Mouse (Mus musculus) activated CD4-positive, CD25-positive, alpha-beta regulatory T cell, adult 4 months (primary cell): ENCODE results near the gene Zfp119a. TPM values are rescaled to one million over a fixed set of nuclear protein-coding genes. Genes with fewer than 3 reads are reported as not detected.
"Not testable (repeated sequence)": the region's sequence is repeated elsewhere in the genome, so short reads cannot be mapped to it uniquely, and the experiment has no call there.

Experiments
- ATAC-seq: one replicate; pipeline ENCODE4 v1.8.0; 2017
- polyA plus RNA-seq, 2 experiments: library from polyadenylated mRNA; unstranded; fragments of 100-300 nt; shearing (Covaris generic); gene quantifications; one replicate each; pipeline ENCODE4 v1.2.1; 2017

Gene Zfp119a
- 10 to 100 TPM; 17.3 to 17.8 TPM for polyA plus RNA-seq

DNA sequence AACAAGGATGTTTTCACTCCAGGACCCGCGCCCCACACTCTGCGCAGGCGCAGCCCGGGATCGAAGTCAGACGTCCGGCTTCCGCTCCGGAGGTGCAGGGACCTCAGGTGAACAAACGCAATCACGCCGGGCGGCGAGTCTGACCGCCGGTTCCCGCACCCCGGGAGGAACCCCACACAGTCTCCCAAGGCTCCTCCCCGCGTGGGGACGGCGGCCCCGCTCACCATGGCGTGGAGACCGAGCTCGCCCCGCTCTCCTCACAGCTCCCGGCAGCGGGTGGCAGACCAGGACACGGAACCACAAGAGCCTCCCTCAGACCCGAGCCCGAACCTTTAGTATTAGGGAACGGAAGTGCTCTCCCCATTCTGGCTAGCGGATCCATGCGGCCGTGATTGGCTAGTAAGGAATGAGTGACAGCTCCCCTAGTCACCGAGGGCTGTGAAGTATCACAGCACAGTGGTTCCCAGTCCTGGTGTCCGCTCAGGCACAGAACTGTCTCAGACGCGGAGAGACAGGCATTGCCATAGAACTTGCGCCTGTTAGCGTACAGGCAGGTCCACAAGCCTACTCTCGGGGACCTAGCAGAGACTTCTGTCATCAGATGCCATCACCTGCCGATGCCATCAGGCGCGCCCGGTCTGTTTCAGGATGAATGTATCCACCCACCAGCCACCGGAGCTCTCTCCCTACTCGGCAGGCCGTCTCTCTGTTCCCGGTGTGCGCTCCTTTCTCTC is at the start of gene Zfp119a:
Gene Zfp119a, minus strand, starts transcription at position 295 of the 734 bp plus-strand sequence.
- ATAC-seq: peak; percentile 94

DNA sequence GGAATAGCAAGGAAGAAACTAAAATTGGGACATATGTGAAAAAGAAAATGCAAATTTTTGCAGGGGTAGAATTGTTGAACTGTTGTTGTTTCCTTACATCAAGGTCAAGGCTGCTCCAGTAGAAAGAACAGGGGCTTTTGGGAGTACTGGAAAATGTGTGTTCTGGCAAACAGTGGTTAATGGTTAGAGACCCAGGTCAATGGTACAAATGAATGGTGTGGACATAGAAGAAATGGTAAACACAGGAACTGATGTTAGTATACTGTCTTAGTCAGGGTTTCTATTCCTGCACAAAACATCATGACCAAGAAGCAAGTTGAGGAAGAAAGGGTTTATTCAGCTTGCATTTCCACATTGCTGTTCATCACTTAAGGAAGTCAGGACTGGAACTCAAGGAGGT is 27.9 kb upstream of the Zfp119a start:
- no peak for ATAC-seq

DNA sequence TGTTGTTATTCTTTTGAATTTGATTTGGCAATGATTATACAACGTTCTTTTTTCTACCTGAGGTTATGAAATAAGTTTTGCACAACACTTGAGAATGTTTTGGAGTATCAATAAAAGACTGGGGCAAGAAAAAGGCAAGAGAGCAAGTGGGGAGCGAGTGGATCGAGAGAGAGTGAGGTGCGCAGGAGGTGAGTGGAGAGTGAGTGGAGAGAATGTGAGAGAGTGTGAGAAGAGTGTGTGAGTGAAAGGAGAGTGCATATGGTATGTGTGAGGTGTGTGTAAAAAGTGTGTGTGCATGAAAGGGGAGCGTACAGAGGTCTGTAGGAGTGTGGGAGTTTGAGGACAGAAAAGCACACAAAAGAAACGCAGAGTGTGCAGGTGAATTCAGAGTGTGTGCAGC is 25.4 kb upstream of the Zfp119a start:
- no peak for ATAC-seq

DNA sequence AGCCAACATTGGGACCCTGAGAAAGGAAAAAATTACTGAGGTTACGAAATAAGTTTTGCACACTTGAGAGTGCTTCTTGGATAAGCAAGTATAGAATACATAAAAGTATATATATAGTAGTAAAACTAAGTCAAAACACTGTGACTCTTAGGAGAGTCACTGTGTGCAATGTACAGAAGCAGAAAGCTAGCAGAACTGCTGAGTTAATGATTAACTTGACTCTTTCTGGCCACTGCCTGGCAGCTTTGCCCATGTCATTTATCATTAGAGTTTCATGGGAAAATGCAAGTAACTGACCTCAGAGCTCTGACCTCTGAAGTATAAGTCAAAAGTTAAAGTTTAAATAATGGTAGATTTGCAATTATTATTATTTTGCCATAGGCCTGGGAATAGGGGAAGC is 25.0 kb upstream of the Zfp119a start:
- no peak for ATAC-seq

DNA sequence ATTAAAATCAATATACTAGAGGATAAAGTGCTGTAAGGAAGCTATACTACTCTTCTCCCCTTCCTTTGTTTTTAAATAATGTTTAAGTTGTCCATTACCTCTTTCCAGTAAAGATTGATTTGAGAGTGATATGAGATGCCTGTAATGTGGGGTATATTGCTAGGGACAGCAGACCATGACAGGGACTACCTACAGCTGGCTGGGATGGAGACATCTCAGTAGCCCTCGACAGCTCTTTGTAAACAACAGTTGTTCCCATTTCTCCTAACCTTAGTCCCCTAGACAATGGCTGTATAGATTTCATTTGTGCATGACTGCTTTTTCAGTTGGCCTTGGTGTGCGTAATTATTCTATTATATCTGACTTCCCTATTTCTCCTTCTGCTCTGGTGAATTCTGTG is 24.4 kb upstream of the Zfp119a start:
- ATAC-seq: no peak

DNA sequence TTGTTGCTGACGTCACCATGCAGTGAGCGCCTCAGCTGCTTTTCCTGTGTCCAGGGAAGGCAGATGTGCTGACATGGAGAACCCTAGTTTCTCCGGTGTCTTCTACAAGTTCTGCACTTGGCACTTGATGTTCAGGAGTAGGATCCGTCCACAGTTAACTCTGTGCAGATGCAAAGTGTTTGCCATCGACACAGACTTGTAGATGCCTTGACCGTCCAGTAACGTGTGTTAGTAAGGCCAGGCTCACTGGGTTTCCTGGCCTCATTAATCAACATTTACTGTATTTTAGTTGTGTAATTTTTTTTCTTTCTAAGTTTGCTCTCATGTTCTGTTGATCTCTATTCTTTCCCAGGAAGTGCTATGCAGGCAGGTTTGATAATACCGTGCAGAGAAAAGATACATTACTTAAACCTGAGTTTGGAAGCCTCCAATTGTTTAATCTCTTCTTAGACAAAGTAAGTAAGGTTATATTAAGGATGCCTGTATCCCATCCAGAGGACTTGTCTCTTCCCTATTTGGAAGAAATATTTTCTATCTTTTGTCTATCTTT is 13.8 kb upstream of the Zfp119a start:
- peak; percentile 4 for ATAC-seq

DNA sequence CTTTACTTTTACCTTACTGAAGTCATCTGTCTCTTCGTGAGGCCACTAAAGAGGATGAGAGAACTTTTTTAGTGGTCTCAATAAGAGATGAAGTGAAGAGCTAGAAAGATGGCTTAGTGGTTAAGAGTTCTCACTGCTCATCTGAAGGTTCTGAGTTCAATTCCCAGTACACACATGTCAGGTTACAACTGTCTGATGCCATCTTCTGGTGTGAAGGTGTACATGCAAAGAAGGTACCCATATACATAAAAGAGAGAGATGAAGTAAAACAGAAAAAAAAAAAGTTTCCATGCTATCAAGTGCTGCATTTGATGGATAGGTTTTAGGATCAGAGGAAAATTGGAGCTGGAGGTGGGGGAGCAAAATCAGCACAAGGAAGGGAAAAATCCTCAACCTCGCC is 6.2 kb upstream of the Zfp119a start:
- no peak for ATAC-seq

DNA sequence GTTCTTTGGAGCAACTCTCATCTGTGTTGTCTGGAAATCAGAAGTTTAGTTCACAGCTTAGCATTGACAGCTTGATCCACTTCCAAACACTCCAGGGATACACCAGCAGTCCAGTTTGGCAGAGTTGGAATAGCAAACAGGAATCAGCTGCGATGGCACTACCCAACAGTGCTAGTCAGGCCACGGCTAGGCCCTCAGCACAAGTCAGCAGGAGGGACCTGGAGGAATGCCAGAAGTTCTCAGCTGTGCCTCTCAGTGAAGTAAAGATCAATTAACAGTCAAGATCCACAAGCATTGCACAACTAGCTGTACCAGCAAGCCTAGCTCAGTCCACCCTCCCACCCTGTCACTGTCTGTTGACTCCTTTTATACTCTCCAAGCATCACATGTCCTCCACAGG is 4.9 kb upstream of the Zfp119a start:
- ATAC-seq: no peak

DNA sequence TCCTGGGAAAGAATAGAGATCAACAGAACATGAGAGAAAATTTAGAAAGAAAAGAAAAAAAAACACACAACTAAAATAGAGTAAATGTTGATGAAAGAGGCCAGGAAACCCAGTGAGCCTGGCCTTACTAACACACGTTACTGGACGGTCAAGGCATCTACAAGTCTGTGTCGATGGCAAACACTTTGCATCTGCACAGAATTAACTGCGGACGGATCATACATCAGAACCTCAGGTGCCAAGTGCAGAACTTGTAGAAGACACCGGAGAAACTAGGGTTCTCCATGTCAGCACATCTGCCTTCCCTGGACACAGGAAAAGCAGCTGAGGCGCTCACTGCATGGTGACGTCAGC is 471 bp downstream of the Zfp119a start:
- not testable (repeated sequence) for ATAC-seq

DNA sequence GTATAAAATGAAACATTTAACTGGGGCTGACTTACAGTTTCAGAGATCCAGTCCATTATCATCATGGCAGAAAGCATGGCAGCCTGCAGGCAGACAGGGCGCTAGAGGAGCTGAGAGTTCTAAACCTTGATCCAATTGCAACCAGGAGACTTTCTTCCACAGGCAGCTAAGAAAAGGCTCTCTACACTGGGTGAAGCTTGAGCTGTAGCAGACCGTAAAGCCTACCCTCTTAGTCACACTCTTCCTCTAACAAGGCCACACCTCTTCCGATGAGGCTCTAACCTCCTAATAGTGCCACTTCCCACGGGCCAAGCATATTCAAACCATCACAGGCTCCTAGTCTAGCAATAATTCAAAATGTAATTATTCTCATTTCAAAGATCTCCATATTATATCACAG is 1.5 kb downstream of the Zfp119a start:
- no peak for ATAC-seq

DNA sequence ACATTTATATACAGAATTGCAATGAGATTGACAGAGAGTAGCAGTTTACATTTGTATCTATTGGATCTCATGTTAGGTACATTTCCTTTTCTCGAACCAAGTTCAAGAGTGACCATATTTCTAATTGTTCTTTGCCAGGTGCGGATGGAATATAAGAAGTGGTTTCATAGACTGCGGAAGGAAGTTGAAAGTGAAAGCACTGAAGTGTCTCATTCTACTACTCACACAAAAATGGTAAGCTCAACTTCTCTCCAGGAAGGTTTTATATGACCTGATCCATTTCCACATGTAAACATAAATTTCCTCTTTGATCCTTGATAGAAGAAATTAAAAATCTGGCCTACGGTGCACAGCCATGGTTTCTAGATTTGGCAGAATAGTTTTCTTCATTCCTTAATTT is 35.7 kb downstream of the Zfp119a start:
- ATAC-seq: peak; percentile 54

DNA sequence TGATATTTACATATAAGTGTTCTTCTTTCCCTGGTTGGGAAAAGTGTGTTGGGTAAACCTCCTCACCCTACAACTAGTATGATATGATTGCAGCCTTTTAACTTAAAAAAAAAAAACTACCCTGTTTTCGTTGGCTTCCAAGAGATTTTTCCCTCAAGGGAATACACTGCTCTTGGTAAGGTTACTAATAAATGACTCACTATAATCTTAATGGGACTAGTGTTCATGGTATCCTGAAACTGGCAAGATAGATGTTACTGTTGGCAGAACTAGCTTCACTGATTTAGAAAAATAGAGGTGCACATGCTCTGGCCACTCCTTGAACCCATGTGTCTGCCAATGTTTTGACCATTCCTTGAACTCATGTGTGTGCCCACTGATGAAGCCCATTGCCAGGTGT is 57.2 kb downstream of the Zfp119a start:
- ATAC-seq: no peak

DNA sequence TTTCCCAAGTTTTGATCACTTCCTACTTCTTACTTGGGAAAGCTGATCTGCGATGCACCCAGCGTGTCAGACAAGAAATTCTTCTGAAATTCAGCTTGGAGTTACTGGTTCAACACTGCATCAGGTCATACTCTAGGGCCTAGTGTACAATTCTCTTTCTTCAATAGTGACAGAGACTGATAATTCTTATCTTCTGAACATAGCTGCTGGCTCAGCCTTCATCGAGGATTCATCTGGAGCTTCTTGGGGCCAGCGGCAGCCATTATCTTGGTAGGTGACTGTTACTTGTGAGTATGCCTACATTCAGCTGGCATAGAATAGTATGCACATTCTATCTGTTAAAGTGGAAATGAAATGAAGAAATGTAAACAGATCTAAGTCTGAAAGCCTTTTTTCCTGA is 61.9 kb downstream of the Zfp119a start:
- ATAC-seq: no peak

Other genes starting within 250 kb of the Zfp119a start
- 10 to 100 TPM; 14.0 to 17.5 TPM for gene Pot1b, start 166.3 kb downstream of the Zfp119a start, polyA plus RNA-seq
- gene Adgre4, start 128.9 kb downstream of the Zfp119a start, polyA plus RNA-seq: under 1 TPM in 1 of 2 experiments, not detected in 1; 0.38 TPM
- 10 to 100 TPM; 28.5 to 36.9 TPM for gene Zfp959, start 13.2 kb upstream of the Zfp119a start, polyA plus RNA-seq
- 10 to 100 TPM; 17.2 to 17.4 TPM for gene Zfp119b, start 70.6 kb upstream of the Zfp119a start, polyA plus RNA-seq
- gene Ebi3, start 73.7 kb upstream of the Zfp119a start, polyA plus RNA-seq: 10 to 100 TPM; 52.7 to 95.2 TPM
- gene Yju2, start 80.2 kb upstream of the Zfp119a start, polyA plus RNA-seq: 10 to 100 TPM; 26.9 to 30.2 TPM
- not detected for gene Shd, start 91.5 kb upstream of the Zfp119a start, polyA plus RNA-seq
- gene Fsd1, start 107.6 kb upstream of the Zfp119a start, polyA plus RNA-seq: not detected
- under 1 TPM in 1 of 2 experiments, not detected in 1; 0.54 TPM for gene Stap2, start 126.7 kb upstream of the Zfp119a start, polyA plus RNA-seq
- gene Mpnd, start 126.8 kb upstream of the Zfp119a start, polyA plus RNA-seq: 10 to 100 TPM; 22.9 to 23.8 TPM
- 100 to 1,000 TPM in 1 of 2 experiments, 10 to 100 TPM in 1; 84.9 to 114 TPM for gene Sh3gl1, start 157.7 kb upstream of the Zfp119a start, polyA plus RNA-seq
- 1 to 10 TPM; 1.0 to 1.6 TPM for gene Chaf1a, start 161.5 kb upstream of the Zfp119a start, polyA plus RNA-seq
- 10 to 100 TPM; 33.8 to 42.1 TPM for gene Ubxn6, start 196.1 kb upstream of the Zfp119a start, polyA plus RNA-seq
- gene Hdgfl2, start 200.7 kb upstream of the Zfp119a start, polyA plus RNA-seq: 10 to 100 TPM; 35.7 to 44.6 TPM
- under 1 TPM in 1 of 2 experiments, not detected in 1; 0.15 TPM for gene Plin4, start 230.9 kb upstream of the Zfp119a start, polyA plus RNA-seq
- not detected for gene Plin5, start 238.7 kb upstream of the Zfp119a start, polyA plus RNA-seq
- gene Lrg1, start 243.1 kb upstream of the Zfp119a start, polyA plus RNA-seq: under 1 TPM in 1 of 2 experiments, not detected in 1; 0.34 TPM